Mouse (Mus musculus): ENCODE results near the gene Tlcd1.

DNA sequence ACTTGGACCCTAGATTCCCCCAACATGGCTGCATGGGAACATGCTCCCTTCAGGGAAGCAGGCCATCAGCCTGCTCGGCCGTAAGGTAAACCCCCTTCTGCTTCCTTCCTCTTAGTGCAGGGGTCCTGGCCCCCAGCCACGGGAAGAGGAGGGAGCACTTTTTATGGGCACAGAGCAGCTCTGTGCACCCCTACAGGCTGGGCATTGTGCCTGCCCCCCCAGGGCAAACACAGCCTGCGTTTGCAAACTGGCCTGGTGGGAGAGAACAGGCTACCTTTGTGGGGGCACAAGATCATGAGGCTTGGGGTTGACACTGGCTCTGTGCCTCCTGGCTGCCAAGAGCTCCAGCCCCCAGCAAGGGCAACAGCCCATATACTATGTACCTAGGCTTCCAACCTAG lies 14.5 kb upstream of the Tlcd1 start:
- TF ChIP-seq CTCF (conservative IDR thresholded peaks at IDR 0.05; ENCODE audit: insufficient read depth, insufficient read length, low read depth, low read length) (no peak), POLR2A (IDR thresholded peaks at IDR 0.05; ENCODE audit: low read depth, low read length) (no peak)

Measured in kidney, adult 2 months (tissue).